Mouse (Mus musculus) MEL (cell line): ENCODE measurements around the gene Cers6. TPM values are rescaled to one million over a fixed set of nuclear protein-coding genes. Genes with fewer than 3 reads are reported as not detected.

ENCODE experiments used
- DNase-seq: peaks from one replicate; pipeline ENCODE4 v3.0.0; 2011; ENCODE audit warnings: low read depth, low spot score
- H3K27ac ChIP-seq: 2 replicates; pipeline ENCODE4 v1.5.1; 2012; ENCODE audit warnings: low read depth, mild to moderate bottlenecking, control low read depth, low read length, moderate library complexity; ENCODE audit not compliant: control insufficient read depth
- H3K27me3 ChIP-seq, 2 experiments: fragments of 150-350 bp in 1 of 2; sonication (generic) in 1 of 2; 2 replicates each; pipeline ENCODE4 v1.6.1; 2012; ENCODE audit warnings: low read length in 2 of 2, mild to moderate bottlenecking in 2 of 2, improper control_type of control experiment in 1 of 2, moderate library complexity in 1 of 2; ENCODE audit not compliant: insufficient read depth in 2 of 2, control insufficient read depth in 1 of 2
- H3K36me3 ChIP-seq, 2 experiments: 2 replicates each; pipeline ENCODE4 v1.6.1; 2012 to 2014; ENCODE audit warnings: low read length in 2 of 2, improper control_type of control experiment in 1 of 2, inconsistent platforms in 1 of 2, mild to moderate bottlenecking in 1 of 2; ENCODE audit not compliant: insufficient read depth in 2 of 2, control insufficient read depth in 1 of 2
- H3K4me1 ChIP-seq, 2 experiments: fragments of 150-350 bp in 1 of 2; sonication (generic) in 1 of 2; 2 replicates each; pipeline ENCODE4 v1.6.1; 2012; ENCODE audit warnings: low read length in 2 of 2, improper control_type of control experiment in 1 of 2, mild to moderate bottlenecking in 1 of 2; ENCODE audit not compliant: insufficient read depth in 2 of 2, control insufficient read depth in 1 of 2
- H3K4me3 ChIP-seq, 2 experiments: fragments of 150-350 bp in 1 of 2; sonication (generic) in 1 of 2; 2 replicates each; pipeline ENCODE4 v1.5.1; 2012; ENCODE audit warnings: low read depth in 2 of 2, low read length in 2 of 2, mild to moderate bottlenecking in 2 of 2, moderate library complexity in 2 of 2, control low read depth in 1 of 2, improper control_type of control experiment in 1 of 2; ENCODE audit not compliant: control insufficient read depth in 1 of 2, insufficient read depth in 1 of 2
- H3K79me2 ChIP-seq: 2 replicates; pipeline ENCODE4 v1.6.1; 2012; ENCODE audit warnings: mild to moderate bottlenecking, low read length, moderate library complexity; ENCODE audit not compliant: control insufficient read depth, poor library complexity, insufficient read depth
- H3K9ac ChIP-seq: 2 replicates; pipeline ENCODE4 v1.6.1; 2012; ENCODE audit warnings: low read depth, mild to moderate bottlenecking, control low read depth, low read length, moderate library complexity; ENCODE audit not compliant: control insufficient read depth, poor library complexity, severe bottlenecking
- H3K9me3 ChIP-seq: fragments of 150-350 bp; sonication (generic); replicated peaks from 2 replicates; pipeline ENCODE4 v1.6.1; 2012; ENCODE audit warnings: mild to moderate bottlenecking, low read length, improper control_type of control experiment, moderate library complexity; ENCODE audit not compliant: insufficient read depth
- BHLHE40 ChIP-seq: IDR thresholded peaks from 2 replicates; pipeline ENCODE4 v1.6.1; 2012; ENCODE audit warnings: low read depth, mild to moderate bottlenecking, inconsistent platforms, low read length, improper control_type of control experiment, borderline replicate concordance
- CHD1 ChIP-seq: IDR thresholded peaks from 2 replicates; pipeline ENCODE4 v1.6.1; 2012; ENCODE audit warnings: low read depth, mild to moderate bottlenecking, inconsistent platforms, low read length, improper control_type of control experiment
- CTCF ChIP-seq, 3 experiments: IDR thresholded peaks in 2 of 3; conservative IDR thresholded peaks in 1 of 3; 2 replicates each; pipeline ENCODE4 v1.5.1; 2011 to 2012; ENCODE audit warnings: low read length in 3 of 3, low read depth in 2 of 3, mild to moderate bottlenecking in 2 of 3, improper control_type of control experiment in 1 of 3, inconsistent platforms in 1 of 3, mixed read lengths in 1 of 3, moderate library complexity in 1 of 3; ENCODE audit not compliant: control insufficient read depth in 1 of 3, insufficient read depth in 1 of 3, poor library complexity in 1 of 3, severe bottlenecking in 1 of 3
- E2F4 ChIP-seq: IDR thresholded peaks from 2 replicates; pipeline ENCODE4 v1.6.1; 2011; ENCODE audit warnings: low read depth, low read length, improper control_type of control experiment, borderline replicate concordance
- ELF1 ChIP-seq: IDR thresholded peaks from 2 replicates; pipeline ENCODE4 v1.6.1; 2014; ENCODE audit warnings: low read depth, mild to moderate bottlenecking, inconsistent platforms, low read length, improper control_type of control experiment, moderate library complexity
- ETS1 ChIP-seq: IDR thresholded peaks from 2 replicates; pipeline ENCODE4 v1.6.1; 2012; ENCODE audit warnings: low read depth, mild to moderate bottlenecking, inconsistent platforms, low read length, improper control_type of control experiment, moderate library complexity
- GATA1 ChIP-seq: IDR thresholded peaks from 2 replicates; pipeline ENCODE4 v1.6.1; 2011; ENCODE audit warnings: low read depth, low read length, improper control_type of control experiment
- HCFC1 ChIP-seq: IDR thresholded peaks from 2 replicates; pipeline ENCODE4 v1.6.1; 2012; ENCODE audit warnings: low read depth, mild to moderate bottlenecking, inconsistent platforms, low read length, improper control_type of control experiment, moderate library complexity
- MAFK ChIP-seq: IDR thresholded peaks from 2 replicates; pipeline ENCODE4 v1.6.1; 2011; ENCODE audit warnings: low read depth, mild to moderate bottlenecking, low read length, improper control_type of control experiment, borderline replicate concordance
- MAX ChIP-seq: IDR thresholded peaks from 2 replicates; pipeline ENCODE4 v1.6.1; 2011; ENCODE audit warnings: low read length, improper control_type of control experiment
- MAZ ChIP-seq: IDR thresholded peaks from 2 replicates; pipeline ENCODE4 v1.6.1; 2012; ENCODE audit warnings: low read depth, mild to moderate bottlenecking, inconsistent platforms, low read length, improper control_type of control experiment
- MXI1 ChIP-seq: IDR thresholded peaks from 2 replicates; pipeline ENCODE4 v1.6.1; 2011; ENCODE audit warnings: mild to moderate bottlenecking, low read depth, low read length, improper control_type of control experiment
- MYB ChIP-seq: IDR thresholded peaks from 2 replicates; pipeline ENCODE4 v1.6.1; 2011; ENCODE audit warnings: mild to moderate bottlenecking, low read depth, low read length, improper control_type of control experiment
- MYC ChIP-seq: IDR thresholded peaks from 2 replicates; pipeline ENCODE4 v1.6.1; 2011; ENCODE audit warnings: low read depth, mild to moderate bottlenecking, low read length, improper control_type of control experiment, moderate library complexity
- POLR2A ChIP-seq, 2 experiments: IDR thresholded peaks; 2 replicates each; pipeline ENCODE4 v1.6.1; 2011 to 2012; ENCODE audit warnings: low read length in 2 of 2, mild to moderate bottlenecking in 2 of 2, control low read depth in 1 of 2, improper control_type of control experiment in 1 of 2, low read depth in 1 of 2, moderate library complexity in 1 of 2; ENCODE audit not compliant: control insufficient read depth in 1 of 2, insufficient read depth in 1 of 2, poor library complexity in 1 of 2
- POLR2AphosphoS2 ChIP-seq: IDR thresholded peaks from 2 replicates; pipeline ENCODE4 v1.6.1; 2011; ENCODE audit warnings: low read length, improper control_type of control experiment
- POLR2AphosphoS5 ChIP-seq: IDR thresholded peaks from 2 replicates; pipeline ENCODE4 v1.6.1; 2012; ENCODE audit warnings: low read depth, borderline replicate concordance, mild to moderate bottlenecking, inconsistent platforms, low read length, moderate library complexity, mixed read lengths
- RCOR1 ChIP-seq: IDR thresholded peaks from 2 replicates; pipeline ENCODE4 v1.6.1; 2012; ENCODE audit warnings: low read depth, mild to moderate bottlenecking, inconsistent platforms, low read length, improper control_type of control experiment
- TAL1 ChIP-seq: IDR thresholded peaks from 2 replicates; pipeline ENCODE4 v1.6.1; 2012; ENCODE audit warnings: mild to moderate bottlenecking, inconsistent platforms, low read length, moderate library complexity, mixed read lengths
- TBP ChIP-seq: IDR thresholded peaks from 2 replicates; pipeline ENCODE4 v1.8.0; 2011; ENCODE audit warnings: low read depth, low read length, improper control_type of control experiment
- UBTF ChIP-seq: IDR thresholded peaks from 2 replicates; pipeline ENCODE4 v1.6.1; 2012; ENCODE audit warnings: low read depth, mild to moderate bottlenecking, inconsistent platforms, low read length, improper control_type of control experiment, moderate library complexity, borderline replicate concordance; ENCODE audit not compliant: insufficient read depth
- USF1 ChIP-seq: IDR thresholded peaks from 2 replicates; pipeline ENCODE4 v1.6.1; 2014; ENCODE audit warnings: low read depth, mild to moderate bottlenecking, inconsistent platforms, low read length, improper control_type of control experiment, moderate library complexity
- ZC3H11A ChIP-seq: IDR thresholded peaks from 2 replicates; pipeline ENCODE4 v1.6.1; 2012; ENCODE audit warnings: low read depth, mild to moderate bottlenecking, inconsistent platforms, low read length, improper control_type of control experiment
- ZNF384 ChIP-seq: IDR thresholded peaks from 2 replicates; pipeline ENCODE4 v1.6.1; 2012; ENCODE audit warnings: low read depth, mild to moderate bottlenecking, inconsistent platforms, low read length, improper control_type of control experiment
- polyA plus RNA-seq, 2 experiments: library from polyadenylated mRNA; stranded (reverse) in 1 of 2; unstranded in 1 of 2; fragments of >175 nt in 1 of 2; fragments of >200 nt in 1 of 2; gene quantifications; 2 replicates each; pipeline versions ENCODE4 v1.2.1 to v1.2.4; 2012; ENCODE audit warnings: low replicate concordance in 2 of 2, low read depth in 1 of 2; ENCODE audit not compliant: insufficient read length in 2 of 2, insufficient read depth in 1 of 2, missing spikeins in 1 of 2
- total RNA-seq: library from RNA; depleted of rRNA; stranded (reverse); fragments of 300-350 nt; gene quantifications from 2 replicates; pipeline ENCODE4 v1.2.3, GENCODE M21; 2012

Gene Cers6
- total and polyA plus RNA-seq, 3 experiments: not detected

- Histone ChIP-seq H3K79me2 (no peaks in the 10 kb centered on the region), H3K36me3 (no peaks in the 10 kb centered on the region), H3K9me3 (no peaks in the 10 kb centered on the region), H3K9ac (no peak overlapping the region), H3K4me1 (no peaks in the 10 kb centered on the region), H3K27ac (no peak overlapping the region), H3K4me3 (no peak overlapping the region), H3K27me3 (no peaks in the 10 kb centered on the region; a peak in 1 of 4 replicates)
- no peak for TF ChIP-seq RCOR1
- no peak for TF ChIP-seq MYC
- no peak for TF ChIP-seq E2F4
- no peak for TF ChIP-seq CHD1
- no peak for TF ChIP-seq POLR2A (IDR thresholded peaks at IDR 0.05; ENCODE audit: control insufficient read depth in 1 of 2, insufficient read depth in 1 of 2, low read depth in 1 of 2, low read length in 2 of 2, poor library complexity in 1 of 2)
- TF ChIP-seq MAFK: no peak
- TF ChIP-seq MAZ: no peak
- TF ChIP-seq MAX: no peak
- TF ChIP-seq GATA1: no peak
- no peak for TF ChIP-seq MYB
- TF ChIP-seq POLR2AphosphoS5: no peak
- TF ChIP-seq POLR2AphosphoS2: no peak
- no peak for TF ChIP-seq ELF1
- no peak for TF ChIP-seq TBP
- no peak for TF ChIP-seq ETS1
- no peak for TF ChIP-seq BHLHE40
- TF ChIP-seq ZC3H11A: no peak
- DNase-seq: no peak
These were observed 264.2 kb downstream of the Cers6 start for GRCm38 (mm10) chr2:69125425-69125824.

- H3K4me3 ChIP-seq: no peak overlapping the region
- no peak for TF ChIP-seq CTCF (IDR thresholded peaks at IDR 0.05 in 2 of 3, conservative IDR thresholded peaks at IDR 0.05 in 1 of 3; ENCODE audit: control insufficient read depth in 1 of 3, insufficient read depth in 1 of 3, low read depth in 2 of 3, low read length in 3 of 3, poor library complexity in 1 of 3, severe bottlenecking in 1 of 3)
- TF ChIP-seq UBTF: no peak
- TF ChIP-seq CHD1: no peak
- TF ChIP-seq POLR2AphosphoS2: no peak
- TF ChIP-seq MXI1: no peak
- no peak for TF ChIP-seq TAL1
- TF ChIP-seq ZC3H11A: no peak
- no peak for TF ChIP-seq TBP
- TF ChIP-seq USF1: no peak
- TF ChIP-seq ELF1: no peak
- TF ChIP-seq ZNF384: no peak
- no peak for TF ChIP-seq MAFK
- no peak for TF ChIP-seq HCFC1
- TF ChIP-seq POLR2A (IDR thresholded peaks at IDR 0.05; ENCODE audit: control insufficient read depth in 1 of 2, insufficient read depth in 1 of 2, low read depth in 1 of 2, low read length in 2 of 2, poor library complexity in 1 of 2): no peak
- H3K36me3 ChIP-seq: no peaks in the 10 kb centered on the region
These were observed 267.1 kb downstream of the Cers6 start for GRCm38 (mm10) chr2:69128321-69128720.

More at GRCm38 (mm10) chr2:69128321-69128720, 267.1 kb downstream of the Cers6 start:
- Histone ChIP-seq H3K27me3 (no peaks in the 10 kb centered on the region; a peak in 1 of 4 replicates), H3K9me3 (no peaks in the 10 kb centered on the region), H3K9ac (no peak overlapping the region), H3K79me2 (no peaks in the 10 kb centered on the region), H3K4me1 (no peaks in the 10 kb centered on the region), H3K27ac (no peak overlapping the region)
- DNase-seq: no peak
